Mouse (Mus musculus): ENCODE data around the gene Bcan.

Bcan gene

GRCm38 (mm10) chr3:87996971-87997614 lies 2.9 kb downstream of the Bcan start:
- DNase-seq (ENCODE audit: low spot score), result no peak

DNA sequence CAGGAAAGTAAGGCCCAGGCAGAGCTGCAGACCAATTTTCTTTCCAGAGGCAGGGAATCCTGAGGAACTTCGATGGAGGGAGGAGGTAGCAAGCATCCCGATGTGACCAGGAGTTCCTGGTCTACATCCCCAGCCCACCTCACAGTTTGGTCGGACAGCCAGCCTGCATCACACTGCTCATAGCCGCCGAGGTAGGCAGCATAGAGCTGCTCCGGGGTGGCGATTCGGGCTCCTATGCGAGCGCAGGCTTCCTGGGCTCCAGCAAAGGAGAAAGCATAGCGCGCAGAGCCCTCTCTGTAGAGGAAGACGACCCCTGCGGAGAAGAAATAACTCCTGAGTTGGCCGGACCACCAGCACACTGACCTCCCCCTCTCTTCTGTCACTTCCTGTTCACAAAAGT lies 3.6 kb downstream of the Bcan start:
- no peak for DNase-seq (ENCODE audit: low spot score)

- no peak for DNase-seq (ENCODE audit: low spot score)
These were observed 4.7 kb downstream of the Bcan start for GRCm38 (mm10) chr3:87995331-87995730.

DNA sequence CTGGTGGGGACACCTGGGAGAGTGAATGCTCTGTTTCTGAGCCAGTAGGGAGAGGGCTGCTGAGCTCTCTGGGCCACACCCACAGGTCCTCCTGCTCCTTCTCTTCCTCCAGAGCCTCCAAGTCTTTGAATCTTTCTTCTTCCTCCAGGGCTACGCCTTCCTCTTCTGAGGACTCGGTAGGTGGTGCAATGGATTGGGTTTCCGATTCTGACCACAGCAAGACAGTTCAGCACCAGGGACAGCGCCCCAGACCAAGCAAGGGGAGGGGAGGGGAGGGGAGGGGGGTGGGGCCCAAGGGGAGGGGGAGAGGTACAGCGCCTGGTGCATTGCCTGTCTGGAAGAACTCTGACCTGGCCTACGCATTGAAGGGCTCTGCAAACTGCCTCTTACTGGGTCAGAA lies 6.6 kb downstream of the Bcan start:
- no peak for DNase-seq (ENCODE audit: low spot score)

GRCm38 (mm10) chr3:87989935-87990334 lies 10.1 kb downstream of the Bcan start:
- no peak for DNase-seq (ENCODE audit: low spot score)

- no peak for DNase-seq (ENCODE audit: low spot score)
These were observed 12.0 kb downstream of the Bcan start for GRCm38 (mm10) chr3:87988068-87988467.

DNA sequence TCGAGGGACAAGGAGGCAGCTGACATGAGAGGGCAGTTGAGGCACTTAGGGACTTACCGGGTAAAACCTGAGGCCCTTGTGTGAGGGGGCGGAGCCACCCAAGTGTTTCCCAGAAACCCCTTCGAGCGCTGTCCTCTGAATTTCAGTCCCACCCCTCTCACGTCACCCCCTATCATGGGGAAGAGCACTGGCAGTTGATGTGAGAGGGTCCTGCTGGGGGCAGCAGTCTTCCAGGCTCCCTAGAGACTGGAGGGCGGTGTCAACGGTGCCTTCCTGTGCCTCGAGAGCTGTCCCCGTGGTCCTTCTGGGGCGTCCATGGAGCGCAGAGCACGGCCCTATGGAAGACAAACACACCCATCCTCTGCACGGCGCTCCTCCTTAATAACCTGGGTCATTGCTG lies 12.4 kb downstream of the Bcan start:
- DNase-seq (ENCODE audit: low spot score), result no peak

DNA sequence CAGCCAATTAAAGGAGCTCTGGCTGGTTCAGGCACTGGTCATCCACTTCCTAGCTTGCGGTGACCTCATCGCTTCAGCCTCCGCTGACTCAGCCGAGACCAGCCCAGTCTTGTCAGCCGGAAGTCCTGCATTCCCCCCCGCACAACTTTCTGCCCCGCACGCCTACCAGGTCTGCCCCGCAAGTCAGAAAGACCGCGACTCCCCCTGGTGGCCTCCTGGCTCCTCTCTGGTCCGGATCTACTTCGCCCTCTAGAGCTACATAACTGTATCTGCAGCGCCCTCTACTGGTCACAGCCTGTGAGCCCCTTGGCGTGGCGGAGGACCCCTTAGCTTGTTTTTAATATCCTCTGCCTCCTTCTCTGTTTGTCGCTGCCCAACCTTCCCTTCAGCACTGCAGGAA lies 13.2 kb downstream of the Bcan start:
- peak; percentile 69 for DNase-seq (ENCODE audit: low spot score)

DNA sequence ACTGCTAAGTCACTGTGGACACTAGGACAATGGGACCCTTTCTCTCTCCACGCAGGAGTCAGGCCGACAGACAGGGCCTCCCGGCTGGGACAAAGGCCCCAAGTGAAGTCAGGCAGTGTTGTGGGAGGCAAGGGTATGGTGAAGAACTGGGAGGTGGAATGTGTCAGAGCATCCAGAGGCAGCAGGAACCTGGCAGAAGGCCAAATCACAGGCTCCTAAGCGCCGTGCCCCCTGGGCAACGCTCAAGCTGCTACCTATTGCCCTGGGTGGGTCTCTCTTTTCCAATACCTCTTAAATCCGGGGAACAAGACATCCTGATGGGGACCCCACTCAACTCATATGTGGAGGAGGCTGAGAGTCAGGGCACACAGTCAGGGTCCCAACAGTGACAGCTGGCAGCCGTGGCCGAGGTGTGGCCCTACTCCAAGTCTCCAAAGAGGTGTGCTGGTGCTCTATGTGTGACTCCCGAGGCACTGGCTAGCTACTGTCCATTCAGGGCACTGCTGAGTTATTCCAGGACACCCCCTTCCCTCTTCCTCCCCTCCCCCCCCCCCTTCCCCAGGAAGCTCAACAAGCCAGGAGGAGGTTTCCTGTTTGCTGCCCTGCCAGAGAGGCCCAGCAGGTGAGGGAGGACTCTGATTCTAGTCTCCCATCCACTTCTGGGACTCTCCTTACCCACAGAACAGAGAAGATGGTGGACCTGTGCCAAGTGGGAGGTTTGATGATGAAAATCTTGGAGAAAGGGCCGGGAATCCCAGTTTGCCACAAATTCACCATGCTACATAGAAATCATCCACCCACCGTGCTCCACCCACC lies 14.3 kb downstream of the Bcan start:
- DNase-seq (ENCODE audit: low spot score), result no peak

DNA sequence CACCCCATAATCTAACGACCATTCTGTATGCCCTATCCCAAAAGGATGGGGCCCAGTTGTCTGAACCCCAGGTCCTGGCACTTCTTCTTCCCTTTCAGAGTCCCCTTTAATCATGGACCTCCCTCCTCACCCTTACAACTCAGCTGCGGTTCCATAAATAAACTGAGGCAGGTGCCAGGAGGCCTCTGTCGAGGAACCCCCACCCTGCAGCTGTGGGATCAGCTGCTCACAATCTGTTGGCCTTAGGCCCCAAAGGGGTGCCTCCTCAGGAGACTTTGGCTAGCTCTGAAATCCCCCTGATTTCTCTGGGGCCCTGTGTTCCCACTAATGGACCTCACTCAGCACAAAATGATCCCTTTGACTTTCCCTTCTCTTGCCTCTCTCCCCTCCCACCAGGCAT lies 15.9 kb downstream of the Bcan start:
- DNase-seq (ENCODE audit: low spot score), result no peak

DNA sequence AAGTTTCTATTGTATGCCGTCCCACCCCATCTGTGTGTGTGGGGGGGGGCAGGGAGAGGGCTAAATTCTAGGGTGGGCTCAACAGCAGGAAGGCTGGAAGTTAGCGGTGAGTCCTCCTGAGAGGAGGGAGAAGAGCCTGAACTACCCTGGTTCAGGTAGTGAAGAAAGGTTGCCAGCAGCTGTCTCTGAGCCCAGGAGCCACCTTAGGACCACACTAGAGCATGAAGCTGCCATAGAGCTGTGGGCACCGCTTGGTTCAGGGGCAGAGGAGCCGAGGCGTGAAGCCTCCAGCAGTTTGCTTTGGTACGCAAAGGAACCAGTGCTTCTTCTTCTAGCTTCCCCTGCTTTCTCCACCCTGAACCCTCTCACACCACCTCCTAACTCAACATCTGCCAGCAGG lies 16.4 kb downstream of the Bcan start:
- no peak for DNase-seq (ENCODE audit: low spot score)

- no peak for DNase-seq (ENCODE audit: low spot score)
These were observed 17.0 kb downstream of the Bcan start for GRCm38 (mm10) chr3:87982836-87983601.

DNA sequence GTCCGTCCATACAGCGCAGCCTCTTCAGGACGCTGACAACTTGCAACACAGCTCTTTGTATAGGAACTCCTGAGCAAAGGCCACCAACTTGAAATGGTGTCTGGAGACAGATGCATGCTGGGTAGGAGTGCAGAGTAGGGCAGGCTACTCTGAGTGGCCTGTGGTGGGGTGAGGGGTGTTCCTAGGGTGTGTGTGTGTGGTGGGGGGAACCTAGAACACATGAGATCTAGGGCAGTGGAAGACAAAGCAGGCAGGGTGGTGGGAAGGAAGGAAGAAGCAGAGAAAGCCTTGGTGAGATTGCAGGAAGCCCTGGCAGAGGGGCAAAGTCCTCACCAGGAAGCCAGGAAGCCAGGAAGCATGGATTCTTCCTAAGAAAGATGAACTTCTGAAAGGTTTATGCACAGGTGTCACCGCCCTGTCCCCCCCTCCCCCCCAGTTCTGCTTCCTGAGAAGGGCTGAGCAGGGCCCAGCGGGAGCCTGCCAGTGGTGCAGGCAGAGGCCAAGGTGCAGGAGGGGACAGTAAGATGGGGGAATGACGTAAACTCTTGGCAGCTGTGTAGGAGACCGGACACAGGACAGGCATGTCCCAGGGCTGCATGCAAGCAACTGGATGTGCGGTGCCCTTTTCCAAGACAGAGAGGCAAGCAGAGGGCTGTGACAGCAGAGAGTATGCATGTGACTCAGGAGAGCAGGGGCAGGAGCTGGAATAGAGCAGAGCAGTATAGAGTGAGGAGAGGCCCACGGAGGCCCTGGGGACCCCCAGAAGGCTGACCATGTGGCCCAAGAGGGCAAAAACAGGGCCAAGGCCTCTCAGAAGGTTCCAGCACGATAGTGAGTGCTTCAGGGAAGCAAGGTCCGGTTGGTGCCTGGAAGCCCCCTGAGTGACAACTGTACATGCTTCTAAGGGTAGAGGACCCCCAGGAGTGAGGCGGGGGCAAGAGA lies 17.9 kb downstream of the Bcan start:
- DNase-seq (ENCODE audit: low spot score), result no peak

DNA sequence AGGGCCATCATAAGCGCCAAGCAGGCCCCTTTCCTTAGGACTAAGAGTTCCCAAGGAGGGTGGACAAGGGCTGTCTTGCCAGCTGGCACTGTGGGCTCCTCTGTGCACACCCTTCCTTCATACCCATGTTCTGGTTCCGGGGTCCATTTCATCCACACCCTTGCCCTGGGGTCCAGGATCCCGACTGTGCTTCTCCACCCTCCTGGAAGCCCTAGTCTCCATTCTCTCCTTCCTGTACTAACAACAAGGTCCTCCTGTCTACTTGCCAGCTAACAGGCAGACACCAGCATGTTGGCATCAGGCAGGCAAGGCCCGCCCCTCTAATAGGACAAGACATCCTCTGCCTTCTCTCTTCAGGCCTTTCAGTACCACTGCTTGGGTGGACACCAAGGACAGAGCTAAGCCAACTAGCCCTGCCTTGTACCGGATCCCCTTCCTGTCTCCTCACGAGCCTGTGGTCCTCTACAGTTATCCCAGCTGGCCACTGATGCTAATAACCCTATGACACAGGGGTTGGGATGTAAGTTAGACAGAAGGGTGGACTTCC lies 18.7 kb downstream of the Bcan start:
- no peak for DNase-seq (ENCODE audit: low spot score)

DNA sequence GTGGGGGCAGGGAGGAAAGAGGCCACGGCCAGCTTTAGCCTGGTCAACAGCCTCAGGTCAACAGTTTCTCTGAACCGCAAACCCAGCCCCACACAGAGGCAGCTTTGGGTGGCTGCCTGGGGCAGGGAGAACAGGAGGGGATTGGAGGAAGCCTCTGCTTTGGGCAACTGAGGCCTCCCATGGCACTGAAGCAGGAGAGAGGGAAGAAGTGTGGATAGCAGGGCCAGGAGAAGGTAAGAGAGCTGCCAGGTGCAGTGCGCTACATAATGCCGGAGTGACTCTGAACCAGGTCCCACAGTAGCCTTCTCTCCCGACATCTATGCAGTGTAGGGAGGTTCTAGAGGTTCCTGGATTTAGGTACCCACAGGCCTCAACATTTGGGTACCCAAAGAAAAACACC lies 19.3 kb downstream of the Bcan start:
- DNase-seq (ENCODE audit: low spot score), result no peak

DNA sequence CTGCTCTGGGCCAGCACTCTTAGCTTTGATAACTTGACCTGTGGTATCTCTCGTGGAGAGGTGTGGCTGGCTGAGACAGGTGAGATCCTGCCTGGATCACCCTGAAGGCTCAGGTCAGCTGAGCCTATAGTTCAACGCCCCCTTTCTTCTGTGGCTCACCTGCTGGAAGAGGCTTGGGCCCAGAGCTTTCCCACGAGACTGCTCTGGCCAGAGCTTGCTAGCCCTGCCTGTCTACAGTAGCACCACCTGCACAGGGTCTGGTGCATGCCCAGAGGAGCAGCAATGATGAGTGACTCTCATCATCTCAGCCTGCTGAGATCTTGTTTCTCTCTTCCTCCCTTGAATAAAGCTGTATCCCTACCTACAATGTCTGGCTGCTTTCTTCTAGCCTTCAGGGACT lies 19.9 kb downstream of the Bcan start:
- no peak for DNase-seq (ENCODE audit: low spot score)

DNA sequence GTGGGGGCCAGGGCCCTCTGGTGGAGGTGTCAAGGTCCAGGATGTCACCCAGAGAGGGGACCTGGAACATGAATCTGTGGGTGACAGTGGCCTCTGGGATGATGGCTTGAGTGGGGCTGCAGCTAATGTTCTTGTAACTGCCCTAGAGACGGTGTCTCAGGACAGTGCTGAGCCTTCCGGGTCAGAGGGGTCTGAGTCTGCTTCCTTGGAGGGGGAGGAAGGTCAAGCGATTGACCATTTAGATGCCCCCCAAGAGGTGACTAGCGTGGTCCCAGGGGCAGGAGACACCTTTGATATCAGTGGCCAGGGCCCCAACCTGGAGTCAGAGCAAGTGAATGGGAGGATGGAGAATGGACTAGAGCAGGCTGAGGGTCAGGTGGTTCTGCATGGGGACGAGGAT lies 20.5 kb downstream of the Bcan start:
- DNase-seq (ENCODE audit: low spot score), result no peak

DNA sequence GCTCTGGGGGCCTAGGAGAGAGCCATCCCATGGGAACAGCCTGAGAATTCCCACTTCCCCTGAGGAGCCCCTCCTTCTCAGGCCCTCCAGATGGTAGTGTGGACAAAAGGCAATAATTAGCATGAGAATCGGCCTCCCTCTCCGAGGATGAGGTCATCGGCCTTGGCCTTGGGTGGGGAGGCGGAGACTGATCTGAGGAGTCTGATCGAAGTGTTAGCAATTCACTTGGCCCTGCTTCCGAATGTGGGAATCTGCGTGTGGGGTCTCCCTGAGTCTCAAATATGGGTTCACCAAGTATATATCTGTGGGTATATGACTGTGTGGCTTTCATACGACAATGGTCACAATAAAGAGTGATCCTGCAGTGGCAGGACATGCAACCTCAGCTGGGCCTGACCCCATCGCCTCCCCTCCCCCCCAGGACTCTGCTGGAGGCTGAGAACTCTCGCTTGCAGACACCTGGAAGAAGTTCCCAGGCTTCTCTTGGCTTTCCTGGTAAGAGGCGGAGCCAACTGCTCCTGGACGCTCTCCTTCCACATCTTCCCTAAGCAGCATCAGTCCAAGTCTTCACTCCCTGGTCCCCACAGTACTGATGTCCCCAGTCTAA lies 25.5 kb downstream of the Bcan start:
- DNase-seq (ENCODE audit: low spot score), result no peak

DNA sequence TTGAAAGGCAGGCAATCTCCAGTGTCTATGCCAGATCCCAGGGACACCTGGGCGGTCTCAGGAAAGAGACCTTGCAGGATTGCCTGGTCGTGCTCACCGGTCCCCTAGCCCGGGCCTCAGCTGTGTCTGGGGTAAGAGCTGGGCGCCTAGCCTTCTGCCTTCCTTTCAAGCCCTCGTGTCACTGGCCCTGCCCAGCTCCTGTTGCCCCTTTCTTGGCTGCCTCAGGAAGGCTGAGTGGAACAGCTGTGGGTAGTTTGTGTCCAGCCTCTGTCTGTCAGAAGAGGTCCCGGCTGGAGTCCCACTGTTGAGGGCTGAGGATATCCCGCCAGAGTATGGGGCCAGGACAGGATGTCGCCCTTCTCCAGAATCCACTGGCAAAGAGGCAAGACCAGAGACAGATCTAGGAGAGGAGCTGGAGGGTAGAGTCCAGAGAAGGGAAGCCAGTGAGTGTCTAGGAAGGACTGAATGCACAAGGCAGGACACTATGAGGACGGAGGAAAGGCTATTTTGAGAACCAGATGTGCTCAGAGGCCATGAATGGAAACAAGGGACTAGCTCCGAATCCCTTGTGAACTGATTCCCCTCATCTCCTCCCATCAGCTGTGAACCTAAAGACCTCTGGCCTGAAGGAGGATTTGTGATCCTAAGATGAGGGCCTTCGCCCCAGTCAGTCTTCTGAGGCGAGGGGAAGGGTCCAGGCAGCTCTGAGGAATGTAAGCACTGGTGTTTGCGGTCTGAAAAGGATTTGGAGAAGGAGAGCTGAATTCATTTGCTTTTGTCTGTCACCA lies 26.2 kb downstream of the Bcan start:
- no peak for DNase-seq (ENCODE audit: low spot score)

DNA sequence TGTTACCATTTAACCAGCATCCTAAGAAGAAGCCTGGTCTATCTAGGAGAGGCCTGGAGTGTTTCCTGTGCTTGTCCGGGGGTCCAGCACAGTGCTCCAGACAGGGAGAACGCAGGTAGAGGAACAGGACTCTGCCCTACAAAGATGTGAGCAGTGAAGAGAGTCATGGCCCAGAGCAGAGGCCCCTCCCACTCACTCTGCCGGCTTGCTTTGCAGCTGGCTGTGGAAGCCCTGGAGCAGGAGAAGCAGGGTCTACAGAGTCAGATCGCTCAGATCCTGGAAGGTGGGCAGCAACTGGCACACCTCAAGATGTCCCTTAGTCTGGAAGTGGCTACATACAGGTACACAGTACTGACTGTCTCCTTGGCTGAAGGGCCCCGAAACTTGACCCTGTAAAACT lies 27.3 kb downstream of the Bcan start:
- DNase-seq (ENCODE audit: low spot score), result no peak
